Mouse (Mus musculus): Measurements from ENCODE around the gene Gab1. TPM values are rescaled to one million over a fixed set of nuclear protein-coding genes. Genes with fewer than 3 reads are reported as not detected.
A peak's percentile ranks its signal among the peaks of the same experiment; 100 is the strongest.

Gene Gab1
- polyA plus RNA-seq, 1 experiment from 2014 or later: 22.4 TPM

DNA sequence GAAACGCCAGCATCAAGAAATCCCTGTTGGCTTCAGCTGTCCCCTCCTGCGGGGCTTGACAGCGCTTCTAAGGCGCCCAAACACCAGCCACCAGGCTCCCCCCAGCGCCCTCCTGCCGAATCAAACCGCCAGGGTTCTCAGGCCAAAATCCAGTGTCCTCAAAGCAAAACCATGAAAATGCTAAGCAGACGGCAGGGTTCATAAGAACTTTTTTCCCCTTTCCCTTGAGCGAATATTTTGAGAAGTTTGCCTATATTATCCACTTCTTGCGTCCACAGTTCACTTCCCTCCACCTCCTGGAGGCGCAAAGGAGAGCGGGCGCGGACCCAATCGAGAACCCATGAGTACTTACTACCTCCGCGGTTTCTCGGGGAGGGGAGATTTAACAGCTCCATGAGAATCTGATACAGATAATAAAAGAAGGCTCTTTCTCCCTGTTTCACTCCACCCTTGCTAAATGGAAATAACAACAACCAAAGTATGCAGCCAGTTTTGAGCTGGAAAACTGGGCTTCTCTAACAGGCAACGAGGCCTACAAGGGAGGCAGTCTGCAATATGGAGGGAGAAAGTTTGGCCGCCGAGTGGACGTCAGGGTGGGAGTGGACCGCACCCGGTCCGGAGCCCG is 1.4 kb downstream of the Gab1 start:
- WGBS: under 1% methylated on average over 26 of the region's 26 CpGs
- no peaks in the 10 kb centered on the region for H3K27me3 ChIP-seq (ENCODE audit: control insufficient read depth, insufficient read depth, low read length)
- ATAC-seq (ENCODE audit: insufficient number of reproducible peaks, low FRiP score, low TSS enrichment, low read depth) (no peak), DNase-seq (ENCODE audit: low spot score) (peak; percentile 76)
- no peaks in the 10 kb centered on the region for H3K9me3 ChIP-seq (ENCODE audit: control insufficient read depth, low read length)
- H3K36me3 ChIP-seq (ENCODE audit: control insufficient read depth, insufficient read depth, low read length): no peaks in the 10 kb centered on the region
- no peak overlapping the region for H3K27ac ChIP-seq (replicated peaks; ENCODE audit: low read depth, low read length)
- peak overlapping the region; percentile 82 for H3K9ac ChIP-seq (ENCODE audit: low read length)
- H3K4me3 ChIP-seq (ENCODE audit: low read depth, low read length): peak overlapping the region; percentile 86
- H3K4me2 ChIP-seq (ENCODE audit: low read depth, severe bottlenecking): peak overlapping the region; percentile 73
- H3K4me1 ChIP-seq (ENCODE audit: control insufficient read depth, insufficient read depth, low read length): peaks cover 7% of the 10 kb centered on the region

DNA sequence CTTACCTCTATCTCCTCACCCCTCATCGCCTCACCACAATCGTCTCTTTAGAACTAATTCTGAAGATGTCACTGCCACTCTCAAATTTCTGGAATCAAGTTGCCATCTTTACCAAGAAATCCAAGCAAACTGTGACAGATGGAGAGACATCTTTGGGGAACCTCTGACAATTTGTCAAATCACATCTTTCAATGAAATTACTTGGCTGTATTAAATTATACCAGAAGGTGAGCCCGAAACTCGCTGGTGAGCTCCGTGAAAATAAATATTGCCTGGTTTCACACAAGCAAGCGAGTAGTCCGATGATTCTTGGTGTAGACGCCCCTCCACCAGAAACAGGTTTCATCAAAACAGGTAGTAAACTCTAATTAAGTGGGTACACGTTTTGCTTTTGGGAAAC is 2.2 kb downstream of the Gab1 start:
- no peak overlapping the region for H3K27ac ChIP-seq (replicated peaks; ENCODE audit: low read depth, low read length)
- DNase-seq (ENCODE audit: low spot score) (no peak), ATAC-seq (ENCODE audit: insufficient number of reproducible peaks, low FRiP score, low TSS enrichment, low read depth) (no peak)
- WGBS: 43% methylated on average over 9 of the region's 9 CpGs
- peak overlapping the region; percentile 73 for H3K4me2 ChIP-seq (ENCODE audit: low read depth, severe bottlenecking)
- no peaks in the 10 kb centered on the region for H3K9me3 ChIP-seq (ENCODE audit: control insufficient read depth, low read length)
- peaks cover 7% of the 10 kb centered on the region for H3K4me1 ChIP-seq (ENCODE audit: control insufficient read depth, insufficient read depth, low read length)
- no peaks in the 10 kb centered on the region for H3K27me3 ChIP-seq (ENCODE audit: control insufficient read depth, insufficient read depth, low read length)
- H3K36me3 ChIP-seq (ENCODE audit: control insufficient read depth, insufficient read depth, low read length): no peaks in the 10 kb centered on the region
- peak overlapping the region; percentile 86 for H3K4me3 ChIP-seq (ENCODE audit: low read depth, low read length)
- no peak overlapping the region for H3K9ac ChIP-seq (ENCODE audit: low read length)

GRCm38 (mm10) chr8:80875537-80875936 is 4.8 kb downstream of the Gab1 start:
- no peaks in the 10 kb centered on the region for H3K9me3 ChIP-seq (ENCODE audit: control insufficient read depth, low read length)
- ATAC-seq (ENCODE audit: insufficient number of reproducible peaks, low FRiP score, low TSS enrichment, low read depth) (no peak), DNase-seq (ENCODE audit: low spot score) (no peak)
- H3K4me3 ChIP-seq (ENCODE audit: low read depth, low read length): no peak overlapping the region
- no peak overlapping the region for H3K9ac ChIP-seq (ENCODE audit: low read length)
- no peak overlapping the region for H3K4me2 ChIP-seq (ENCODE audit: low read depth, severe bottlenecking)
- peaks cover 12% of the 10 kb centered on the region for H3K4me1 ChIP-seq (ENCODE audit: control insufficient read depth, insufficient read depth, low read length)
- H3K27me3 ChIP-seq (ENCODE audit: control insufficient read depth, insufficient read depth, low read length): no peaks in the 10 kb centered on the region
- 96% methylated on average over 6 of the region's 6 CpGs for WGBS
- no peak overlapping the region for H3K27ac ChIP-seq (replicated peaks; ENCODE audit: low read depth, low read length)
- H3K36me3 ChIP-seq (ENCODE audit: control insufficient read depth, insufficient read depth, low read length): no peaks in the 10 kb centered on the region

DNA sequence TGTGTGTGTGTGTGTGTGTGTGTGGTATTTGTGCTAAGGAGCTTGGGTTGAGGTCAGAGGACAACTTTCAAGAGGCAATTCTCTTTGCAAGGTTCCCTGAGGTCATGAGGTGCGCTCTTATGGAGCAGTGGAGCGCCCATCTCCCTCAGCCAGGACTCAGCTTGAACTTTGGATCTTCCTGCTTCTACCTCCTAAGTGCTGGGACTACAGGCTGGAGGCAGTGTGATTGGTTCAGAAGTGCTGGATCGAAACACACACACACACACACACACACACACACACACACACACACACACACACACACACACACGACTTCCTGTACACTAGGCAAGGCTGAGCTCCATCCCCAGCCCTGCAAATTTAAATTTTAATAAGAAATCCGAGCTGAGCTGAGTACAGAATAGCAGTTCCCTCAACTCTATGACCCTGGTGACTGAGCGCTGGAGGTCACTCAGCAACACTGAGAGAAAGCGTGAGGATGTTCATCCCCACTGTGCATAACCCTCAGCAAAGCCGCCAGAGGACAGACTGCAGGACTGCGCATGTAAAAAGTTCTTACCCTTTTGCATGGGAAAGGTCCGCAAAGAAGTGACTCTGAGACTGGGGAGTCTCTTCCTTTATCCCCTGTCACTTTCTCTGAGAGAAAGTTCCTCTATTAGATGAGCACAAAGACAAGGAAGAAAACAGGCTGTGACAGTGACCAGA is 6.4 kb downstream of the Gab1 start:
- Histone ChIP-seq H3K4me3 (ENCODE audit: low read depth, low read length) (no peak overlapping the region), H3K27ac (replicated peaks; ENCODE audit: low read depth, low read length) (no peak overlapping the region), H3K9ac (ENCODE audit: low read length) (no peak overlapping the region), H3K4me2 (ENCODE audit: low read depth, severe bottlenecking) (no peak overlapping the region), H3K27me3 (ENCODE audit: control insufficient read depth, insufficient read depth, low read length) (no peaks in the 10 kb centered on the region), H3K9me3 (ENCODE audit: control insufficient read depth, low read length) (no peaks in the 10 kb centered on the region), H3K4me1 (ENCODE audit: control insufficient read depth, insufficient read depth, low read length) (peaks cover 20% of the 10 kb centered on the region), H3K36me3 (ENCODE audit: control insufficient read depth, insufficient read depth, low read length) (no peaks in the 10 kb centered on the region)
- 67% methylated on average over 10 of the region's 10 CpGs for WGBS
- DNase-seq (ENCODE audit: low spot score): no peak
- no peak for ATAC-seq (ENCODE audit: insufficient number of reproducible peaks, low FRiP score, low TSS enrichment, low read depth)

- Histone ChIP-seq H3K27me3 (ENCODE audit: control insufficient read depth, insufficient read depth, low read length) (no peaks in the 10 kb centered on the region), H3K9ac (ENCODE audit: low read length) (no peak overlapping the region), H3K9me3 (ENCODE audit: control insufficient read depth, low read length) (no peaks in the 10 kb centered on the region), H3K4me3 (ENCODE audit: low read depth, low read length) (no peak overlapping the region), H3K4me2 (ENCODE audit: low read depth, severe bottlenecking) (no peak overlapping the region), H3K4me1 (ENCODE audit: control insufficient read depth, insufficient read depth, low read length) (peaks cover 14% of the 10 kb centered on the region), H3K36me3 (ENCODE audit: control insufficient read depth, insufficient read depth, low read length) (no peaks in the 10 kb centered on the region), H3K27ac (replicated peaks; ENCODE audit: low read depth, low read length) (no peak overlapping the region)
- ATAC-seq (ENCODE audit: insufficient number of reproducible peaks, low FRiP score, low TSS enrichment, low read depth) (peak; percentile 52; the same call in 1 of the 2 replicates), DNase-seq (ENCODE audit: low spot score) (no peak)
- WGBS: 59% methylated on average over 4 of the region's 4 CpGs
Observed at GRCm38 (mm10) chr8:80872688-80873087, 7.6 kb downstream of the Gab1 start.

DNA sequence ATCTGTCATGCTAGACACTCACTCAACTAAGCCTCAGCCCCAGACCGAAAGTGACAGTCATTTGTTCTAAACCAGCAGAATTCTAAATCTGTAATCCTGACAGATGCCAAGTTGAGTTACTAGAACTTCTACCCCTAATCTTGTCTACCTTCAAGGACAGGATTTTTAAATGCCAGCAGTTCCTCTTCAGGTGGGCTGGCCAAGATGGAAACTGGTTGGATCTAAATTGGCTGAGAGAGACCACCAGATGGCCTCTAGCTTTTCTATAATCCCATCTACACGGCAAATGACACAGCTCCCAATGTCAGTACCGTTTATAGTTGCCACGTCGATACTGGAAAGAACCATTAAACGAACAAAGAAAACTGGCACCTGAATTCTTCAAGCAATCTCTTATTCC is 8.9 kb downstream of the Gab1 start:
- ATAC-seq (ENCODE audit: insufficient number of reproducible peaks, low FRiP score, low TSS enrichment, low read depth): no peak
- 92% methylated on average over 6 of the region's 6 CpGs for WGBS
- Histone ChIP-seq H3K27ac (replicated peaks; ENCODE audit: low read depth, low read length) (no peak overlapping the region), H3K4me2 (ENCODE audit: low read depth, severe bottlenecking) (no peak overlapping the region), H3K9ac (ENCODE audit: low read length) (no peak overlapping the region), H3K27me3 (ENCODE audit: control insufficient read depth, insufficient read depth, low read length) (no peaks in the 10 kb centered on the region), H3K4me3 (ENCODE audit: low read depth, low read length) (no peak overlapping the region), H3K36me3 (ENCODE audit: control insufficient read depth, insufficient read depth, low read length) (no peaks in the 10 kb centered on the region), H3K9me3 (ENCODE audit: control insufficient read depth, low read length) (no peaks in the 10 kb centered on the region), H3K4me1 (ENCODE audit: control insufficient read depth, insufficient read depth, low read length) (peaks cover 14% of the 10 kb centered on the region)
- no peak for DNase-seq (ENCODE audit: low spot score)

DNA sequence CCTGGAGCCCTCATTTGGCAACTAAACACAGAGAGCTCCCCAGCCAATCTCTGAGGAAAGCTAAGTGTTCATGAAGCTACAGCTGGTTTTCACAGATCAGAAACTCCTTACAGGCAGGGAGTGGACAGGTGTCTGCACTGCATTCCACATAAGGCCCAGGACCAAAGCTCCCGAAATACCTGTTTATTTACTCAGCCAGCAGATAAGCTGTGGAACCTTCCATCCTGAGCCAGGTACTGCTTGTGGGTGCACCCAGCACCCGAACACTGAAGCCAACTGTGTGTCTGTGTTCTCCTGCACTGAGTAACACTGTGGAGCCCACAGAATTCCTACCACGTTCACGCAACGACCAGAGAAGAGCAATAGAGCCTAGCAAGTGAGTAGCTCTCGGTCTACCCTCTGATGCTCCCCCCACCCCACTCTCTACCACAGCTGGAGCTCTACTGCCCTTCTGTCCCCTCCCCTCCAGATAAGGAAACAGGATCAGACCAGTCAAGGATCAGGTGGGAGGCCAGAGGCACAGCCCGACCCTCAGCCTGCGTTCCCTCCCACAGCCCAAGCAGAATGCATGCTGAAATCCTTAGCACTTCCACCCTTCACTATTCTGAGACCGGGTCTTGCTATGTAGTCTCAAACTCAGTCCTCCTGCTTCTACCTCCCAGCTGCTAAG is 9.6 kb downstream of the Gab1 start:
- DNase-seq (ENCODE audit: low spot score) (no peak), ATAC-seq (ENCODE audit: insufficient number of reproducible peaks, low FRiP score, low TSS enrichment, low read depth) (no peak)
- peaks cover 14% of the 10 kb centered on the region for H3K4me1 ChIP-seq (ENCODE audit: control insufficient read depth, insufficient read depth, low read length)
- H3K36me3 ChIP-seq (ENCODE audit: control insufficient read depth, insufficient read depth, low read length): no peaks in the 10 kb centered on the region
- H3K9ac ChIP-seq (ENCODE audit: low read length): 0 out of 2 replicates have a peak overlapping the region, but pooled peaks have one; percentile 27
- H3K4me2 ChIP-seq (ENCODE audit: low read depth, severe bottlenecking): no peak overlapping the region
- no peaks in the 10 kb centered on the region for H3K27me3 ChIP-seq (ENCODE audit: control insufficient read depth, insufficient read depth, low read length)
- 72% methylated on average over 9 of the region's 9 CpGs for WGBS
- H3K9me3 ChIP-seq (ENCODE audit: control insufficient read depth, low read length): no peaks in the 10 kb centered on the region
- H3K4me3 ChIP-seq (ENCODE audit: low read depth, low read length): no peak overlapping the region
- peak overlapping the region; percentile 75 for H3K27ac ChIP-seq (replicated peaks; ENCODE audit: low read depth, low read length)

DNA sequence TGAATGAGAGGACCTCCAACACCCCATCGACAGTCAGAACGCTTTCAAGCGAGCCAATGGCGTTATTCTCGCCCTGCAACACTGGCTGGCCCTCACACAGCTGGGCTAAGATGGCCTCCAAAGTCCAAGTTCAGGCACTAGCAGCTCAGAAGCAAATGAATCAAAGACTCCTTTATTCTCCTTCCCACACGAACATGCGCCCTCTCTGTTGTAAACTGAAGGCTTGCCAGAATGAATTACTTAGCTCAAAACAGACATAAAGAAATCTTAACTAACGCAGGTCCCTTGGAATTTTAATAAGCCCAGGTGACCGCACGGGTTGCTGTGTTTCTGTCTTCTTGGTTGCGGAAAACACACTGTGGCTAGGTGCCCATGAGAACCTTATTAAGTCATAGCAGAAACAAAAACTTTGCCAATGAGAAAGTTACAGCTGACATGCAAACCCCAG is 10.4 kb downstream of the Gab1 start:
- H3K4me1 ChIP-seq (ENCODE audit: control insufficient read depth, insufficient read depth, low read length): peaks cover 14% of the 10 kb centered on the region
- ATAC-seq (ENCODE audit: insufficient number of reproducible peaks, low FRiP score, low TSS enrichment, low read depth): no peak
- DNase-seq (ENCODE audit: low spot score): peak; percentile 43

More for the DNA sequence above, 10.4 kb downstream of the Gab1 start:
- no peak overlapping the region for H3K9ac ChIP-seq (ENCODE audit: low read length)
- no peaks in the 10 kb centered on the region for H3K9me3 ChIP-seq (ENCODE audit: control insufficient read depth, low read length)
- no peaks in the 10 kb centered on the region for H3K36me3 ChIP-seq (ENCODE audit: control insufficient read depth, insufficient read depth, low read length)
- no peak overlapping the region for H3K4me2 ChIP-seq (ENCODE audit: low read depth, severe bottlenecking)
- H3K27me3 ChIP-seq (ENCODE audit: control insufficient read depth, insufficient read depth, low read length): no peaks in the 10 kb centered on the region
- WGBS: 55% methylated on average over 11 of the region's 11 CpGs
- no peak overlapping the region for H3K4me3 ChIP-seq (ENCODE audit: low read depth, low read length)
- peak overlapping the region; percentile 75 for H3K27ac ChIP-seq (replicated peaks; ENCODE audit: low read depth, low read length)
